Mouse (Mus musculus): ENCODE measurements around the gene Gm20431. TPM values are rescaled to one million over a fixed set of nuclear protein-coding genes. Genes with fewer than 3 reads are reported as not detected.
A peak's percentile ranks its signal among the peaks of the same experiment; 100 is the strongest.

Gene Gm20431
- polyA plus RNA-seq, 1 experiment from 2014 or later, result 2.7 TPM

GRCm38 (mm10) chr2:167687651-167688101 lies 26.4 kb upstream of the Gm20431 start:
- Histone ChIP-seq H3K4me1 (peaks cover 26% of the 10 kb centered on the region), H3K9me3 (no peaks in the 10 kb centered on the region), H3K27me3 (ENCODE audit: poor library complexity, severe bottlenecking) (peaks cover 81% of the 10 kb centered on the region), H3K27ac (no peak overlapping the region), H3K36me3 (replicated peaks) (no peaks in the 10 kb centered on the region), H3K4me3 (no peak overlapping the region)
- 59% methylated on average over 11 of the region's 11 CpGs for WGBS
- no peak for DNase-seq (ENCODE audit: extremely low spot score, low spot score)

GRCm38 (mm10) chr2:167687250-167687586 lies 25.9 kb upstream of the Gm20431 start:
- no peaks in the 10 kb centered on the region for H3K36me3 ChIP-seq (replicated peaks)
- WGBS, result 88% methylated on average over 4 of the region's 4 CpGs
- peaks cover 76% of the 10 kb centered on the region for H3K27me3 ChIP-seq (ENCODE audit: poor library complexity, severe bottlenecking)

DNA sequence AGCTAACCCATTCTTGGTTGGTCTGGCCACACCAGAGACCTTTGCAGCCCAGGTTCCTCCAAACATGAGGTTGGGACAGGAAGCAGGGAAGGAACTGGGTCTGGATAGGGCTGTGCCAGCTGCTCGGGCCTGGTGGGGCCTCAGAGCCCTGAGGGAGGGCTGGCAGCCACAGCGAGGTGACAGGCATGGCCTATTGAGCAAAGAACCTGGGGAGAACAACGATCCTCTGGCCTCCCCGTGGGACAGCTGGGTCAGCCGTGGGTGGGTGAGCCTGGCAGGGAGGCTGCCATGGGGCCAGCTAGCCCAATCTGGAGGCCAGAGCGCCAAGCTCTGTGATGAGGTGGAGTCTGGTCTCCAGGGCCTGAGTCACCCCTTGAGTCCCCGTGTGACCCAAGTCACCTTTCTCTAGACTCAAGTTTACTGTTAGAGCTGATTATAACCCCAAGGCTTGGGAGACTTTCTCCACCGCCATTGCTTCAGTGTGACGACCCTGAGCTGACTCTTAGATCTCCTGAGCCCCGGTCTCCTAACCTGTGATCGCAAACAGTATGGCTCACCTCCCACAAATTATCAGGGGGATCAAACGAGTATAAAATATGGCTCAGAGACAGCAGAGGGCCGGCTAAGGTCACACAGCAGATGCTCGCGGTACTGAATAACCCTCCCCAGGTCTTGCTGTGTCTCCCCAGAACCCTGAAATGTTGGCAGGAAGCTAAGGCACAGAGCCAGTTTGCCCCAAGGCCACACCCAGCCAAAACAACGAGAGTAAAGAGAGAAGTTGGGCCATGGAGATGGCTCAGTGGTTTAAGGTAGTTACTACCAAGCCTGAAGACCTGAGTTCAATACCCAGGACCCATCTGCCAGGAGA lies 25.3 kb upstream of the Gm20431 start:
- Histone ChIP-seq H3K4me3 (no peak overlapping the region), H3K4me1 (peaks cover 26% of the 10 kb centered on the region), H3K27me3 (ENCODE audit: poor library complexity, severe bottlenecking) (peaks cover 70% of the 10 kb centered on the region), H3K36me3 (replicated peaks) (no peaks in the 10 kb centered on the region), H3K9me3 (no peaks in the 10 kb centered on the region), H3K27ac (no peak overlapping the region)
- DNase-seq (ENCODE audit: extremely low spot score, low spot score), result no peak
- WGBS, result 82% methylated on average over 16 of the region's 16 CpGs

More at GRCm38 (mm10) chr2:167687250-167687586, 25.9 kb upstream of the Gm20431 start:
- no peak overlapping the region for H3K27ac ChIP-seq
- H3K4me3 ChIP-seq, result no peak overlapping the region
- H3K9me3 ChIP-seq, result no peaks in the 10 kb centered on the region
- peaks cover 26% of the 10 kb centered on the region for H3K4me1 ChIP-seq
- DNase-seq (ENCODE audit: extremely low spot score, low spot score), result no peak

DNA sequence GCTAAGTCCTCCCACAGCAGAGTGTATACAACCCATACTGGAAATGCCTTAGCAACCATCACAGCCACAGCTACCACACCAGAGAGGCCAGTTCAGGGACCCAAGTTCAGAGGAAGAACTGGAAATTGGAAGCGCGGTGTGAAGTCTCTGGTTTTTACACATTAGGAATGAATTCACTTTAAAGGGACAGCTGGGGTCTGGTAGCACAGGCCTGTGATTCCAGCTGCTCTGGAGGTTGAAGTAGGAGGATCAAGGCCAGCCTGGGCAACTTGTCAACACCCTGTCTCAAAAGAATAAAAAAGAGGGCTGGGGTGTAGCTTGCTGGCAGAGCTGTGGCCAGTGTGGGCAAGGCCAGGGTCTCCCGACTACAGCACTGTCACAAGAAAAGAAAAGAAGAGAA lies 24.6 kb upstream of the Gm20431 start:
- DNase-seq (ENCODE audit: extremely low spot score, low spot score), result no peak
- H3K27ac ChIP-seq, result no peak overlapping the region
- peaks cover 26% of the 10 kb centered on the region for H3K4me1 ChIP-seq
- H3K36me3 ChIP-seq (replicated peaks), result no peaks in the 10 kb centered on the region
- no peak overlapping the region for H3K4me3 ChIP-seq
- 88% methylated on average over 3 of the region's 3 CpGs for WGBS
- no peaks in the 10 kb centered on the region for H3K9me3 ChIP-seq
- peaks cover 63% of the 10 kb centered on the region for H3K27me3 ChIP-seq (ENCODE audit: poor library complexity, severe bottlenecking)

DNA sequence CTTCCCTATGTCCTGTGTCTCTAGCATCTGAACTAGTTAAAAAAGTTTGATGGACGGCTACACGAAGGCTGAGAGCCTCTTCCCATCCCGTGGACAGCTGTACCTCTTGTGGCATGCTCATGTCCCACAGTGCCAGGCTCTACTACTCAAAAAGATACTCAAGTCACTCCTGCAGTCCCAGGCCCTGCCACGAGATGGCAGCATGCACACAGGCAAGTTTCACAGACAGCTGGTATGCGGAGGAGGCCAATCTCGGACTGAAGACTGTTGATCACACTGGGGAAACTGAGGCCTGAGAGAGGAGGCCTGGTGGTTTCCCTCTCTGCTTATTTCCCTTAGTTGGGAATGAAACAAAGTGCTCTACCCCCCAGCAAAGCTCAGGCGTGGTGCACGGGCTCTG lies 23.8 kb upstream of the Gm20431 start:
- no peaks in the 10 kb centered on the region for H3K36me3 ChIP-seq (replicated peaks)
- 8% methylated on average over 8 of the region's 8 CpGs for WGBS
- H3K9me3 ChIP-seq, result no peaks in the 10 kb centered on the region
- peaks cover 56% of the 10 kb centered on the region for H3K27me3 ChIP-seq (ENCODE audit: poor library complexity, severe bottlenecking)
- H3K27ac ChIP-seq, result no peak overlapping the region
- peak; percentile 94 for DNase-seq (ENCODE audit: extremely low spot score, low spot score)
- no peak overlapping the region for H3K4me3 ChIP-seq
- H3K4me1 ChIP-seq, result peaks cover 26% of the 10 kb centered on the region

DNA sequence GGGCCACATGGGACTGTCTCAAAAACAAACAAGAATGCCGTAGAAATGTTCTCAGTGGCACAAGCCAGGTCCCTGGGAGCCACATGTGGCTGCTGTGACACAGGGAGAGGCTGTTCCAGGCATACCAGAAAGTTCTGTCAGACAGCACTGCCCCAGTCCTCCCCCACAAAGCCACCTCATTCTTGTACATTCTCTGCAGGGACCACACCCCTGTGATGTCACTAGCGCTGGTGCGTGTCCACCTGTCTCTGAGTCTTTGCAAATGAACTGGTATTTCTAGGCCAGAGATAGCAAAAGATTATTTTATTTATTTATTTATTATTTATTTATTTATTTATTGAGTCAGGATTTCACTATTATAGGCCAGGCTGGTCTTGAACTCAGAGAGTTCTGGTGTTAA lies 22.4 kb upstream of the Gm20431 start:
- Histone ChIP-seq H3K4me1 (peaks cover 18% of the 10 kb centered on the region), H3K36me3 (replicated peaks) (no peaks in the 10 kb centered on the region), H3K27me3 (ENCODE audit: poor library complexity, severe bottlenecking) (peaks cover 41% of the 10 kb centered on the region), H3K27ac (no peak overlapping the region), H3K9me3 (no peaks in the 10 kb centered on the region), H3K4me3 (no peak overlapping the region)
- DNase-seq (ENCODE audit: extremely low spot score, low spot score), result no peak
- 87% methylated on average over 3 of the region's 3 CpGs for WGBS

- no peaks in the 10 kb centered on the region for H3K9me3 ChIP-seq
- no peak overlapping the region for H3K27ac ChIP-seq
- peak; percentile 53 for DNase-seq (ENCODE audit: extremely low spot score, low spot score)
- H3K36me3 ChIP-seq (replicated peaks), result no peaks in the 10 kb centered on the region
- whole genome bisulfite sequencing, result 58% methylated on average over 5 of the region's 5 CpGs
- H3K27me3 ChIP-seq (ENCODE audit: poor library complexity, severe bottlenecking), result peaks cover 11% of the 10 kb centered on the region
- peaks cover 5% of the 10 kb centered on the region; the same call in 1 of the 2 replicates for H3K4me1 ChIP-seq
- no peak overlapping the region for H3K4me3 ChIP-seq
These were observed 19.4 kb upstream of the Gm20431 start for GRCm38 (mm10) chr2:167680657-167681056.

DNA sequence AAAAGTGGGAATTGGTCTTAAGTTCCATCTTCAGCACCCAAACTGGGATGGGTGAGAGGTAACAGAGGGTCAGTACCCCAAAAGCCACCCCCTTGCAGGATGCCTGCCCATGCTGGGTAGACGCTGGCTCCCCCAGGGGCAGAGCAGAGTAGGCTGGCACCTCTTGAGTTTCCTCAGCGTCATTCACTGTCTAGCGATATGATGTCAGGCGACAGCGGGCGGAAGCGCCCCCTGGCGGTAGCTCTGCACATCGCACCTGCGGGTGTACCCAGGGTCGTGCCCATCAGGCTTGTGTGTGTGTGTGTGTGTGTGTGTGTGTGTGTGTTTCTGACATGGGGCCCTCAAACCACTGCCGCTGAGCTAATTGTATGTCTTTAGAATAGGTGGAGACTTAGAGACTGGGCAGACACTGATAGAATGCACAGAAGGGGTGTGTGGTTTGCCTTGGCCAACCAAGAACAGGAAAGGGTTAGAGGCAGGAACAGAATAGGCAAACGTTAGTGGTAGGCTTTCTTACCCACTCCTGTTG lies 18.7 kb upstream of the Gm20431 start:
- peaks cover 5% of the 10 kb centered on the region; the same call in 1 of the 2 replicates for H3K27me3 ChIP-seq (ENCODE audit: poor library complexity, severe bottlenecking)
- WGBS, result 4% methylated on average over 13 of the region's 13 CpGs
- H3K4me1 ChIP-seq, result peaks cover 11% of the 10 kb centered on the region; the same call in 1 of the 2 replicates
- H3K9me3 ChIP-seq, result no peaks in the 10 kb centered on the region
- no peak overlapping the region for H3K4me3 ChIP-seq
- no peaks in the 10 kb centered on the region for H3K36me3 ChIP-seq (replicated peaks)
- peak; percentile 80 for DNase-seq (ENCODE audit: extremely low spot score, low spot score)
- H3K27ac ChIP-seq, result no peak overlapping the region

DNA sequence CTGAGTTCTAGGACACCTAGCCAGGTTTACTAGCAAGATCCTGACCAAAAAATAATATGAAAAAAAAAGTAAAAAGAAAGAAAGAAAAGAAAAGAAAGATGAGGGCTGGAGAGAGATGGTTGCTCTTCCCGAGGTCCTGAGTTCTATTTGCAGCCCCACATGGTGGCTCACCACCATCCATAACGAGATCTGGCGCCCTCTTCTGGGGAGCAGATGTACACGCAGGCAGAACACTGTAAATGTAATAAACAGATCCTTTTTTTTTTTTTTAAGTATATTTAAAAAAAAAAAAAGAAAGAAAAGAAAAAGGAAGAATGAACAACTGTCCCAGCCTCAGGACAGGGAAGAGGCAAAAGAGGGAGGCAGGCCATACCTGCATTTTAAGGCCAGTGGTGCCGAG lies 17.3 kb upstream of the Gm20431 start:
- Histone ChIP-seq H3K4me1 (peaks cover 11% of the 10 kb centered on the region; the same call in 1 of the 2 replicates), H3K9me3 (no peaks in the 10 kb centered on the region), H3K27ac (no peak overlapping the region), H3K36me3 (replicated peaks) (no peaks in the 10 kb centered on the region), H3K27me3 (ENCODE audit: poor library complexity, severe bottlenecking) (peaks cover 5% of the 10 kb centered on the region; the same call in 1 of the 2 replicates), H3K4me3 (no peak overlapping the region)
- WGBS, result 49% methylated on average over 5 of the region's 5 CpGs
- no peak for DNase-seq (ENCODE audit: extremely low spot score, low spot score)

- Histone ChIP-seq H3K4me3 (no peak overlapping the region), H3K27ac (no peak overlapping the region), H3K9me3 (no peaks in the 10 kb centered on the region), H3K36me3 (replicated peaks) (no peaks in the 10 kb centered on the region), H3K4me1 (peaks cover 24% of the 10 kb centered on the region; the same call in 1 of the 2 replicates), H3K27me3 (ENCODE audit: poor library complexity, severe bottlenecking) (no peaks in the 10 kb centered on the region)
- 41% methylated on average over 14 of the region's 14 CpGs for WGBS
- no peak for DNase-seq (ENCODE audit: extremely low spot score, low spot score)
These were observed 14.0 kb upstream of the Gm20431 start for GRCm38 (mm10) chr2:167675120-167675909.

DNA sequence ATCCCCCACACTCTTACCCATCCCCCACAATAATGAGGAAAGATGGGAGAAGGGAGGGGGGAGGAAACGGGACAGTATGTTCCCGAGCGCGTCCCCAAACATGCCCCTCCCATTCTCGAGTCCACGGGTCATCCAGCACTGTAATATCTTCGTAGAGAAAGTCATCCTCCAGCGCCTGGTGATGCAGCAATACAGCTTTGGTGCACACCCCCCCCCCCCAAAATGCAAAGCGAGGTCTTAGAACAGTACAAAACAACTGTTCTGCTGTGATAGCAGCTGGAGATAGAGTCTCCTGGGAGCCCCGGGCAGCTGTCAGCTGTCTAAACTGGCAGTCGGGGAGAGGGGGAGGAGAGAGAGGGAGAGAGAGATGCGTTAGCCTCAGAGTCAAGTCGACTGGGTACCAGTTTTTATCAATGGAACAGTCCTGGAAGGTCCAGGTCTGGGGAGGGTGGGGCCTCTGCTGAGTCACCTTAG lies 11.0 kb upstream of the Gm20431 start:
- no peak overlapping the region for H3K4me3 ChIP-seq
- no peak for DNase-seq (ENCODE audit: extremely low spot score, low spot score)
- 41% methylated on average over 13 of the region's 13 CpGs for WGBS

DNA sequence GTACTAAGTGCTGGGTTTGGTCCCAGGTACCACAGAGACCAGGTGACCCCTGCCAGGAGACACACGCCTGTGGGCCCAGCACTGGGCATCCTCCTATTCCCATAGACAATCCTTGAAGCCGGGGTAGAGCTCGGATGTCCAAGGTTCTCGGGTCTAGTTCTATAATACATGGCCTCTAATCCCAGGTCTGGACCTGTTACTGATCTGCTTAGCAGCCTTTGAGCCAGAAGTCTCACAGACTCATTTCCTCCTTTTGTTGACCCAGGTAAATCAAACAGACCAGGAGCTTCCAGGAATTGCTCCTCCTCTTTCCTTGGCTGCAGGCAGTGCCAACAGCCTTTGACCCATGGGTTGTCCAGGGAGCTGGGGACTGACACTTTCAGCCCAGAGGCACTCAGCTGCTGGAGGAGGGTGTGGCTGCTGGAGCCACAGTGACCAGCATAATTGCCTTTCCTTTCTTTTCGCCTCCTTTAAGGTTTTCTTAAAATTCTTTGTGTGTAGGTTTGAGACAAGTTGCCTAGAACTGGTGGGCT lies 9.9 kb upstream of the Gm20431 start:
- no peak overlapping the region for H3K27ac ChIP-seq

More for the DNA sequence above, 11.0 kb upstream of the Gm20431 start:
- no peak overlapping the region for H3K27ac ChIP-seq
- H3K4me1 ChIP-seq, result peaks cover 19% of the 10 kb centered on the region; the same call in 1 of the 2 replicates
- H3K36me3 ChIP-seq (replicated peaks), result no peaks in the 10 kb centered on the region
- H3K27me3 ChIP-seq (ENCODE audit: poor library complexity, severe bottlenecking), result no peaks in the 10 kb centered on the region
- H3K9me3 ChIP-seq, result no peaks in the 10 kb centered on the region

More for the DNA sequence above, 9.9 kb upstream of the Gm20431 start:
- no peak overlapping the region for H3K4me3 ChIP-seq
- H3K36me3 ChIP-seq (replicated peaks), result no peaks in the 10 kb centered on the region
- WGBS, result 87% methylated on average over 5 of the region's 5 CpGs
- H3K27me3 ChIP-seq (ENCODE audit: poor library complexity, severe bottlenecking), result no peaks in the 10 kb centered on the region
- DNase-seq (ENCODE audit: extremely low spot score, low spot score), result no peak
- peaks cover 19% of the 10 kb centered on the region; the same call in 1 of the 2 replicates for H3K4me1 ChIP-seq
- no peaks in the 10 kb centered on the region for H3K9me3 ChIP-seq

All from forebrain, embryonic 10.5 days (tissue).